Mouse (Mus musculus): ENCODE measurements around the gene Irf2bp2.

The Irf2bp2 gene

GRCm38 (mm10) chr8:126569638-126570037, 24.1 kb downstream of the Irf2bp2 start:
- in situ Hi-C loops (cut with MboI): no loop called here

- in situ Hi-C loops (cut with MboI): no loop called here
Measured at GRCm38 (mm10) chr8:126567674-126568073, 26.1 kb downstream of the Irf2bp2 start.

GRCm38 (mm10) chr8:126566446-126567062, 27.2 kb downstream of the Irf2bp2 start:
- in situ Hi-C loops (cut with MboI): no loop called here

GRCm38 (mm10) chr8:126565954-126566445, 27.8 kb downstream of the Irf2bp2 start:
- in situ Hi-C loops (cut with MboI): no loop called here

GRCm38 (mm10) chr8:126565231-126565781, 28.5 kb downstream of the Irf2bp2 start:
- in situ Hi-C loops (cut with MboI): no loop called here

- in situ Hi-C loops (cut with MboI): no loop called here
Measured at GRCm38 (mm10) chr8:126564551-126565154, 29.1 kb downstream of the Irf2bp2 start.

GRCm38 (mm10) chr8:126561316-126561841, 32.4 kb downstream of the Irf2bp2 start:
- in situ Hi-C loops (cut with MboI): no loop called here

- in situ Hi-C loops (cut with MboI): no loop called here
Measured at GRCm38 (mm10) chr8:126558400-126558953, 35.3 kb downstream of the Irf2bp2 start.

GRCm38 (mm10) chr8:126557403-126557802, 36.4 kb downstream of the Irf2bp2 start:
- in situ Hi-C loops (cut with MboI): no loop called here

GRCm38 (mm10) chr8:126556691-126557090, 37.1 kb downstream of the Irf2bp2 start:
- in situ Hi-C loops (cut with MboI): no loop called here

- in situ Hi-C loops (cut with MboI): no loop called here
Measured at GRCm38 (mm10) chr8:126554741-126555140, 39.0 kb downstream of the Irf2bp2 start.

GRCm38 (mm10) chr8:126551871-126552270, 41.9 kb downstream of the Irf2bp2 start:
- in situ Hi-C loops (cut with MboI): no loop called here

GRCm38 (mm10) chr8:126550944-126551357, 42.8 kb downstream of the Irf2bp2 start:
- in situ Hi-C loops (cut with MboI): no loop called here

GRCm38 (mm10) chr8:126547841-126548240, 45.9 kb downstream of the Irf2bp2 start:
- in situ Hi-C loops (cut with MboI): no loop called here

- in situ Hi-C loops (cut with MboI): no loop called here
Measured at GRCm38 (mm10) chr8:126547361-126547760, 46.4 kb downstream of the Irf2bp2 start.

GRCm38 (mm10) chr8:126546480-126546879, 47.3 kb downstream of the Irf2bp2 start:
- in situ Hi-C loops (cut with MboI): no loop called here

- in situ Hi-C loops (cut with MboI): no loop called here
Measured at GRCm38 (mm10) chr8:126543407-126543806, 50.4 kb downstream of the Irf2bp2 start.

- in situ Hi-C loops (cut with MboI): no loop called here
Measured at GRCm38 (mm10) chr8:126542757-126543156, 51.0 kb downstream of the Irf2bp2 start.

- in situ Hi-C loops (cut with MboI): no loop called here
Measured at GRCm38 (mm10) chr8:126542090-126542689, 51.6 kb downstream of the Irf2bp2 start.

GRCm38 (mm10) chr8:126540298-126540697, 53.5 kb downstream of the Irf2bp2 start:
- in situ Hi-C loops (cut with MboI): no loop called here

GRCm38 (mm10) chr8:126539355-126540093, 54.3 kb downstream of the Irf2bp2 start:
- in situ Hi-C loops (cut with MboI): no loop called here
